Mouse (Mus musculus): ENCODE measurements around the gene Acsf3. TPM values are rescaled to one million over a fixed set of nuclear protein-coding genes. Genes with fewer than 3 reads are reported as not detected.

The Acsf3 gene
- polyA plus RNA-seq, 1 experiment from 2014 or later, result 10.7 TPM

- H3K4me2 ChIP-seq (ENCODE audit: low read depth, low read length), result no peak overlapping the region
- no peak for DNase-seq
- no peak overlapping the region for H3K4me3 ChIP-seq (ENCODE audit: low read depth, low read length)
- ATAC-seq, result no peak
- 81% methylated on average over 28 of the region's 29 CpGs for WGBS (ENCODE audit: insufficient replicate concordance)
- H3K9ac ChIP-seq (replicated peaks), result no peak overlapping the region
- no peaks in the 10 kb centered on the region for H3K9me3 ChIP-seq (ENCODE audit: low read length)
- H3K4me1 ChIP-seq (ENCODE audit: insufficient read depth), result no peaks in the 10 kb centered on the region
- TF ChIP-seq CTCF (IDR thresholded peaks at IDR 0.05; ENCODE audit: low read depth), result no peak
- no peak for TF ChIP-seq EP300 (IDR thresholded peaks at IDR 0.05; ENCODE audit: low read depth)
- peaks cover 5% of the 10 kb centered on the region; the same call in 1 of the 2 replicates for H3K27me3 ChIP-seq (ENCODE audit: insufficient read depth, low read length)
- no peaks in the 10 kb centered on the region for H3K36me3 ChIP-seq (replicated peaks; ENCODE audit: insufficient read depth, low read length)
- no peak overlapping the region for H3K27ac ChIP-seq (ENCODE audit: low read depth)
Observed at GRCm38 (mm10) chr8:122752111-122752721, 23.1 kb upstream of the Acsf3 start.

GRCm38 (mm10) chr8:122758597-122758996, 16.7 kb upstream of the Acsf3 start:
- Histone ChIP-seq H3K4me2 (ENCODE audit: low read depth, low read length) (no peak overlapping the region), H3K9ac (replicated peaks) (no peak overlapping the region), H3K4me3 (ENCODE audit: low read depth, low read length) (no peak overlapping the region), H3K27ac (ENCODE audit: low read depth) (no peak overlapping the region), H3K36me3 (replicated peaks; ENCODE audit: insufficient read depth, low read length) (no peaks in the 10 kb centered on the region), H3K9me3 (ENCODE audit: low read length) (no peaks in the 10 kb centered on the region), H3K4me1 (ENCODE audit: insufficient read depth) (peaks cover 4% of the 10 kb centered on the region; the same call in 1 of the 2 replicates), H3K27me3 (ENCODE audit: insufficient read depth, low read length) (0 out of 2 replicates have a peak, but pooled peaks cover 20% of the 10 kb centered on the region)
- ATAC-seq (no peak), DNase-seq (no peak)
- TF ChIP-seq CTCF (IDR thresholded peaks at IDR 0.05; ENCODE audit: low read depth) (no peak), EP300 (IDR thresholded peaks at IDR 0.05; ENCODE audit: low read depth) (no peak)

GRCm38 (mm10) chr8:122760116-122760515, 15.2 kb upstream of the Acsf3 start:
- H3K4me1 ChIP-seq (ENCODE audit: insufficient read depth), result peaks cover 8% of the 10 kb centered on the region; the same call in 1 of the 2 replicates
- ATAC-seq, result no peak
- DNase-seq, result no peak
- H3K27me3 ChIP-seq (ENCODE audit: insufficient read depth, low read length), result 0 out of 2 replicates have a peak, but pooled peaks cover 18% of the 10 kb centered on the region
- no peak overlapping the region for H3K27ac ChIP-seq (ENCODE audit: low read depth)
- TF ChIP-seq CTCF (IDR thresholded peaks at IDR 0.05; ENCODE audit: low read depth) (no peak), EP300 (IDR thresholded peaks at IDR 0.05; ENCODE audit: low read depth) (no peak)
- H3K4me3 ChIP-seq (ENCODE audit: low read depth, low read length), result no peak overlapping the region
- H3K9me3 ChIP-seq (ENCODE audit: low read length), result no peaks in the 10 kb centered on the region
- no peaks in the 10 kb centered on the region for H3K36me3 ChIP-seq (replicated peaks; ENCODE audit: insufficient read depth, low read length)
- H3K4me2 ChIP-seq (ENCODE audit: low read depth, low read length), result no peak overlapping the region
- H3K9ac ChIP-seq (replicated peaks), result no peak overlapping the region
- 62% methylated on average over 7 of the region's 7 CpGs for WGBS (ENCODE audit: insufficient replicate concordance)

- H3K27me3 ChIP-seq (ENCODE audit: insufficient read depth, low read length), result 0 out of 2 replicates have a peak, but pooled peaks cover 17% of the 10 kb centered on the region
- WGBS (ENCODE audit: insufficient replicate concordance), result 72% methylated on average over 6 of the region's 6 CpGs
- H3K4me1 ChIP-seq (ENCODE audit: insufficient read depth), result peaks cover 14% of the 10 kb centered on the region; the same call in 1 of the 2 replicates
- H3K4me2 ChIP-seq (ENCODE audit: low read depth, low read length), result no peak overlapping the region
- no peaks in the 10 kb centered on the region for H3K36me3 ChIP-seq (replicated peaks; ENCODE audit: insufficient read depth, low read length)
- H3K9ac ChIP-seq (replicated peaks), result no peak overlapping the region
- ATAC-seq (no peak), DNase-seq (no peak)
- no peaks in the 10 kb centered on the region for H3K9me3 ChIP-seq (ENCODE audit: low read length)
- TF ChIP-seq CTCF (IDR thresholded peaks at IDR 0.05; ENCODE audit: low read depth) (no peak), EP300 (IDR thresholded peaks at IDR 0.05; ENCODE audit: low read depth) (no peak)
- no peak overlapping the region for H3K27ac ChIP-seq (ENCODE audit: low read depth)
- no peak overlapping the region for H3K4me3 ChIP-seq (ENCODE audit: low read depth, low read length)
Observed at GRCm38 (mm10) chr8:122761109-122761508, 14.2 kb upstream of the Acsf3 start.

GRCm38 (mm10) chr8:122762731-122763266, 12.5 kb upstream of the Acsf3 start:
- Histone ChIP-seq H3K4me1 (ENCODE audit: insufficient read depth) (peaks cover 18% of the 10 kb centered on the region), H3K27ac (ENCODE audit: low read depth) (peak overlapping the region; percentile 18; the same call in 1 of the 2 replicates), H3K36me3 (replicated peaks; ENCODE audit: insufficient read depth, low read length) (no peaks in the 10 kb centered on the region), H3K4me2 (ENCODE audit: low read depth, low read length) (no peak overlapping the region), H3K9ac (replicated peaks) (no peak overlapping the region), H3K4me3 (ENCODE audit: low read depth, low read length) (no peak overlapping the region), H3K9me3 (ENCODE audit: low read length) (no peaks in the 10 kb centered on the region), H3K27me3 (ENCODE audit: insufficient read depth, low read length) (0 out of 2 replicates have a peak, but pooled peaks cover 14% of the 10 kb centered on the region)
- DNase-seq (no peak), ATAC-seq (no peak)
- WGBS (ENCODE audit: insufficient replicate concordance), result 40% methylated on average over 12 of the region's 12 CpGs
- TF ChIP-seq EP300 (IDR thresholded peaks at IDR 0.05; ENCODE audit: low read depth), result no peak
- no peak for TF ChIP-seq CTCF (IDR thresholded peaks at IDR 0.05; ENCODE audit: low read depth)

GRCm38 (mm10) chr8:122763267-122763738, 12.0 kb upstream of the Acsf3 start:
- Histone ChIP-seq H3K27ac (ENCODE audit: low read depth) (peak overlapping the region; percentile 18; the same call in 1 of the 2 replicates), H3K36me3 (replicated peaks; ENCODE audit: insufficient read depth, low read length) (no peaks in the 10 kb centered on the region), H3K4me3 (ENCODE audit: low read depth, low read length) (no peak overlapping the region), H3K4me1 (ENCODE audit: insufficient read depth) (peaks cover 18% of the 10 kb centered on the region), H3K9me3 (ENCODE audit: low read length) (no peaks in the 10 kb centered on the region), H3K27me3 (ENCODE audit: insufficient read depth, low read length) (0 out of 2 replicates have a peak, but pooled peaks cover 13% of the 10 kb centered on the region), H3K4me2 (ENCODE audit: low read depth, low read length) (no peak overlapping the region), H3K9ac (replicated peaks) (no peak overlapping the region)
- WGBS (ENCODE audit: insufficient replicate concordance), result 56% methylated on average over 14 of the region's 14 CpGs
- ATAC-seq (no peak), DNase-seq (no peak)
- TF ChIP-seq CTCF (IDR thresholded peaks at IDR 0.05; ENCODE audit: low read depth) (no peak), EP300 (IDR thresholded peaks at IDR 0.05; ENCODE audit: low read depth) (no peak)

Data from liver, postnatal 0 days (tissue).